Mouse (Mus musculus) kidney, embryonic 14.5 days (tissue): Measurements from ENCODE around the gene Ccdc185. TPM values are rescaled to one million over a fixed set of nuclear protein-coding genes. Genes with fewer than 3 reads are reported as not detected.

ENCODE experiments used
- ATAC-seq: fragments of 200-750 bp; cut with Nextera tagmentation; 2 replicates; pipeline ENCODE4 v1.8.0; 2017; ENCODE audit warnings: moderate number of reproducible peaks, mild to moderate bottlenecking, moderate TSS enrichment, moderate library complexity; ENCODE audit not compliant: low FRiP score, low TSS enrichment
- H3K27ac ChIP-seq: fragments of 300-500 bp; sonication (generic); 2 replicates; pipeline ENCODE4 v1.5.1; 2014; ENCODE audit warnings: low read depth, mild to moderate bottlenecking, low read length, moderate library complexity, mixed read lengths
- H3K27me3 ChIP-seq: fragments of 300-500 bp; sonication (generic); 2 replicates; pipeline ENCODE4 v1.6.1; 2014; ENCODE audit warnings: mild to moderate bottlenecking, low read length; ENCODE audit not compliant: control insufficient read depth, insufficient read depth
- H3K36me3 ChIP-seq: fragments of 300-500 bp; sonication (generic); 2 replicates; pipeline ENCODE4 v1.6.1; 2014; ENCODE audit warnings: low read length, mixed read lengths; ENCODE audit not compliant: control insufficient read depth, insufficient read depth
- H3K4me1 ChIP-seq: fragments of 300-500 bp; sonication (generic); 2 replicates; pipeline ENCODE4 v1.6.1; 2014; ENCODE audit warnings: low read length, mixed read lengths; ENCODE audit not compliant: control insufficient read depth, insufficient read depth
- H3K4me2 ChIP-seq: fragments of 300-500 bp; sonication (generic); replicated peaks from 2 replicates; pipeline ENCODE4 v1.6.1; 2014; ENCODE audit warnings: low read depth, mild to moderate bottlenecking, low read length
- H3K4me3 ChIP-seq: fragments of 300-500 bp; sonication (generic); 2 replicates; pipeline ENCODE4 v1.5.1; 2014; ENCODE audit warnings: mild to moderate bottlenecking, low read length
- H3K9ac ChIP-seq: fragments of 300-500 bp; sonication (generic); 2 replicates; pipeline ENCODE4 v1.6.1; 2014; ENCODE audit warnings: low read depth, mild to moderate bottlenecking, low read length, moderate library complexity
- H3K9me3 ChIP-seq: fragments of 300-500 bp; sonication (generic); 2 replicates; pipeline ENCODE4 v1.6.1; 2016; ENCODE audit warnings: low read length; ENCODE audit not compliant: control insufficient read depth
- WGBS: fragments of 180-500 bp; shearing (Covaris S2); extraction: QIAGEN DNeasy Blood & Tissue Kit; methylation state at CpG from one replicate; pipeline ENCODE4 v1.1.7; 2014; 5-methylcytosine and 5-hydroxymethylcytosine counted together
- polyA plus RNA-seq: library from polyadenylated mRNA; unstranded; fragments of >200 nt; fragmentation: Nextera tagmentation; extraction: Ambion mirVana; gene quantifications from 2 replicates; pipeline ENCODE4 v1.2.1, GENCODE M21; 2014

Gene Ccdc185
- polyA plus RNA-seq, 1 experiment from 2014 or later, result not detected

- Histone ChIP-seq H3K36me3 (no peaks in the 10 kb centered on the region), H3K9me3 (no peaks in the 10 kb centered on the region), H3K27ac (no peak overlapping the region), H3K27me3 (no peaks in the 10 kb centered on the region), H3K4me2 (no peak overlapping the region), H3K9ac (no peak overlapping the region), H3K4me1 (peaks cover 11% of the 10 kb centered on the region; the same call in 1 of the 2 replicates), H3K4me3 (no peak overlapping the region)
- 88% methylated on average over 7 of the region's 7 CpGs for WGBS
- no peak for ATAC-seq
Measured at GRCm38 (mm10) chr1:182783774-182784173, 34.8 kb upstream of the Ccdc185 start.

GRCm38 (mm10) chr1:182779024-182779520 lies 30.1 kb upstream of the Ccdc185 start:
- H3K27me3 ChIP-seq, result no peaks in the 10 kb centered on the region
- 89% methylated on average over 6 of the region's 6 CpGs for WGBS
- H3K4me3 ChIP-seq, result no peak overlapping the region
- H3K9me3 ChIP-seq, result no peaks in the 10 kb centered on the region
- no peak for ATAC-seq
- no peak overlapping the region for H3K4me2 ChIP-seq
- no peaks in the 10 kb centered on the region for H3K36me3 ChIP-seq
- H3K27ac ChIP-seq, result no peak overlapping the region
- H3K9ac ChIP-seq, result no peak overlapping the region
- H3K4me1 ChIP-seq, result 0 out of 2 replicates have a peak, but pooled peaks cover 6% of the 10 kb centered on the region

- no peak overlapping the region for H3K4me2 ChIP-seq
- H3K9me3 ChIP-seq, result no peaks in the 10 kb centered on the region
- H3K4me3 ChIP-seq, result no peak overlapping the region
- ATAC-seq, result no peak
- H3K9ac ChIP-seq, result no peak overlapping the region
- H3K27me3 ChIP-seq, result no peaks in the 10 kb centered on the region
- H3K27ac ChIP-seq, result no peak overlapping the region
- WGBS, result 78% methylated on average over 13 of the region's 13 CpGs
- 0 out of 2 replicates have a peak, but pooled peaks cover 6% of the 10 kb centered on the region for H3K4me1 ChIP-seq
- no peaks in the 10 kb centered on the region for H3K36me3 ChIP-seq
Measured at GRCm38 (mm10) chr1:182778225-182778624, 29.2 kb upstream of the Ccdc185 start.

GRCm38 (mm10) chr1:182776749-182777410 lies 27.9 kb upstream of the Ccdc185 start:
- Histone ChIP-seq H3K36me3 (no peaks in the 10 kb centered on the region), H3K4me2 (no peak overlapping the region), H3K4me3 (no peak overlapping the region), H3K4me1 (0 out of 2 replicates have a peak, but pooled peaks cover 6% of the 10 kb centered on the region), H3K9ac (no peak overlapping the region), H3K9me3 (no peaks in the 10 kb centered on the region), H3K27me3 (no peaks in the 10 kb centered on the region), H3K27ac (no peak overlapping the region)
- ATAC-seq, result peak; percentile 73
- WGBS, result 36% methylated on average over 10 of the region's 10 CpGs

GRCm38 (mm10) chr1:182775576-182775975 lies 26.6 kb upstream of the Ccdc185 start:
- WGBS, result 91% methylated on average over 7 of the region's 7 CpGs
- 0 out of 2 replicates have a peak, but pooled peaks cover 6% of the 10 kb centered on the region for H3K4me1 ChIP-seq
- no peak for ATAC-seq
- no peaks in the 10 kb centered on the region for H3K36me3 ChIP-seq
- H3K9ac ChIP-seq, result no peak overlapping the region
- no peak overlapping the region for H3K4me2 ChIP-seq
- H3K9me3 ChIP-seq, result no peaks in the 10 kb centered on the region
- H3K4me3 ChIP-seq, result no peak overlapping the region
- no peaks in the 10 kb centered on the region for H3K27me3 ChIP-seq
- no peak overlapping the region for H3K27ac ChIP-seq

- Histone ChIP-seq H3K4me2 (peak overlapping the region; percentile 87), H3K27ac (no peak overlapping the region; the same call in 1 of the 2 replicates), H3K27me3 (no peaks in the 10 kb centered on the region), H3K4me3 (peak overlapping the region; percentile 54), H3K9me3 (no peaks in the 10 kb centered on the region), H3K9ac (peak overlapping the region; percentile 70), H3K4me1 (peaks cover 9% of the 10 kb centered on the region; the same call in 1 of the 2 replicates), H3K36me3 (no peaks in the 10 kb centered on the region)
- peak; percentile 80 for ATAC-seq
- WGBS, result 2% methylated on average over 26 of the region's 27 CpGs
Measured at GRCm38 (mm10) chr1:182764541-182765281, 15.7 kb upstream of the Ccdc185 start.

- ATAC-seq, result peak; percentile 88
- under 1% methylated on average over 81 of the region's 95 CpGs for WGBS
- peak within 1 kb of the TSS; percentile 54 for H3K4me3 ChIP-seq
Measured at GRCm38 (mm10) chr1:182763716-182764461, 14.9 kb upstream of the Ccdc185 start, which contains the start of gene Susd4. Gene Susd4 (plus strand): TSS chr1:182763860.

GRCm38 (mm10) chr1:182763191-182763715 lies 14.3 kb upstream of the Ccdc185 start:
- Histone ChIP-seq H3K27me3 (no peaks in the 10 kb centered on the region), H3K4me2 (peak overlapping the region; percentile 87), H3K9me3 (no peaks in the 10 kb centered on the region), H3K9ac (peak overlapping the region; percentile 70), H3K4me1 (peaks cover 9% of the 10 kb centered on the region; the same call in 1 of the 2 replicates), H3K4me3 (peak overlapping the region; percentile 54), H3K36me3 (no peaks in the 10 kb centered on the region), H3K27ac (no peak overlapping the region)
- ATAC-seq, result no peak; the same call in 1 of the 2 replicates
- WGBS, result 9% methylated on average over 17 of the region's 17 CpGs

More at GRCm38 (mm10) chr1:182763716-182764461, 14.9 kb upstream of the Ccdc185 start, which contains the start of gene Susd4:
- H3K4me2 ChIP-seq, result peak within 1 kb of the TSS; percentile 87
- H3K9me3 ChIP-seq, result no peaks in the 10 kb centered on the region
- H3K36me3 ChIP-seq, result no peaks in the 10 kb centered on the region
- peak within 1 kb of the TSS; percentile 70 for H3K9ac ChIP-seq
- peaks cover 9% of the 10 kb centered on the region; the same call in 1 of the 2 replicates for H3K4me1 ChIP-seq
- H3K27ac ChIP-seq, result peak within 1 kb of the TSS; percentile 69
- no peaks in the 10 kb centered on the region for H3K27me3 ChIP-seq
